Mouse (Mus musculus) G1E (cell line): ENCODE data around the gene Myo1d.

Experiments
- CTCF ChIP-seq: IDR thresholded peaks from 2 replicates; pipeline ENCODE4 v1.5.1; 2012; ENCODE audit warnings: low read depth, low read length, inconsistent platforms, mixed read lengths
- POLR2AphosphoS5 ChIP-seq: IDR thresholded peaks from 2 replicates; pipeline ENCODE4 v1.6.1; 2012; ENCODE audit warnings: low read depth, low read length, inconsistent platforms; ENCODE audit not compliant: insufficient replicate concordance

GRCm38 (mm10) chr11:80815354-80815753 lies 35.5 kb upstream of the Myo1d start:
- no peak for TF ChIP-seq CTCF
- no peak for TF ChIP-seq POLR2AphosphoS5
